Mouse (Mus musculus) bone marrow, adult 2 months (tissue): ENCODE measurements around the gene Saal1. TPM values are rescaled to one million over a fixed set of nuclear protein-coding genes. Genes with fewer than 3 reads are reported as not detected.
"Not testable (repeated sequence)": the region's sequence is repeated elsewhere in the genome, so short reads cannot be mapped to it uniquely, and the experiment has no call there.

ENCODE experiments used
- H3K27ac ChIP-seq: fragments of 200-500 bp; 2 replicates; pipeline ENCODE4 v1.5.1; 2012; ENCODE audit warnings: low read depth, mild to moderate bottlenecking, control low read depth, inconsistent platforms, low read length; ENCODE audit not compliant: control insufficient read depth, poor library complexity, insufficient read depth
- H3K4me1 ChIP-seq: fragments of 200-500 bp; 2 replicates; pipeline ENCODE4 v1.6.1; 2011; ENCODE audit warnings: low read length; ENCODE audit not compliant: control insufficient read depth, insufficient read depth
- H3K4me3 ChIP-seq: fragments of 200-500 bp; replicated peaks from 2 replicates; pipeline ENCODE3; 2011; ENCODE audit warnings: mild to moderate bottlenecking, low read depth, low read length, control low read depth; ENCODE audit not compliant: control insufficient read depth
- CTCF ChIP-seq: fragments of 200-500 bp; IDR thresholded peaks from 2 replicates; pipeline ENCODE4 v1.5.1; 2011; ENCODE audit warnings: low read length, control low read depth; ENCODE audit not compliant: control insufficient read depth, insufficient read depth
- POLR2A ChIP-seq: fragments of 200-500 bp; IDR thresholded peaks from 2 replicates; pipeline ENCODE4 v1.6.1; 2011; ENCODE audit warnings: low read depth, mild to moderate bottlenecking, control low read depth, low read length, borderline replicate concordance; ENCODE audit not compliant: control insufficient read depth
- WGBS: fragments of 180-500 bp; shearing (Covaris S2); methylation state at CpG from one replicate; pipeline ENCODE4 v1.1.7; 2018; 5-methylcytosine and 5-hydroxymethylcytosine counted together
- polyA plus RNA-seq: library from polyadenylated mRNA; stranded (reverse); fragments of >200 nt; gene quantifications from 2 replicates; pipeline ENCODE4 v1.2.4, GENCODE M21; 2011; ENCODE audit warnings: low replicate concordance; ENCODE audit not compliant: missing spikeins, insufficient read depth, insufficient read length

Saal1 gene
- polyA plus RNA-seq, 1 experiment, result 13.8 TPM

- no peaks in the 10 kb centered on the region for H3K4me1 ChIP-seq
- 32% methylated on average over 3 of the region's 3 CpGs for WGBS
- no peak overlapping the region for H3K27ac ChIP-seq
- no peak overlapping the region for H3K4me3 ChIP-seq
- TF ChIP-seq CTCF (no peak), POLR2A (no peak)
Observed at GRCm38 (mm10) chr7:46678417-46678816, 32.1 kb downstream of the Saal1 start.

- Histone ChIP-seq H3K4me1 (no peaks in the 10 kb centered on the region), H3K4me3 (no peak overlapping the region), H3K27ac (no peak overlapping the region)
- TF ChIP-seq POLR2A (no peak), CTCF (no peak)
- 72% methylated on average over 5 of the region's 5 CpGs for WGBS
Observed at GRCm38 (mm10) chr7:46676808-46677360, 33.6 kb downstream of the Saal1 start.

- no peak overlapping the region for H3K27ac ChIP-seq
- H3K4me3 ChIP-seq, result no peak overlapping the region
- 68% methylated on average over 8 of the region's 8 CpGs for whole genome bisulfite sequencing
- no peaks in the 10 kb centered on the region for H3K4me1 ChIP-seq
- TF ChIP-seq CTCF, result no peak
- no peak for TF ChIP-seq POLR2A
Observed at GRCm38 (mm10) chr7:46675886-46676285, 34.6 kb downstream of the Saal1 start.

GRCm38 (mm10) chr7:46675061-46675460 is 35.4 kb downstream of the Saal1 start:
- H3K4me3 ChIP-seq, result no peak overlapping the region
- H3K27ac ChIP-seq, result no peak overlapping the region
- WGBS, result 86% methylated on average over 7 of the region's 7 CpGs
- TF ChIP-seq CTCF (no peak), POLR2A (no peak)
- H3K4me1 ChIP-seq, result no peaks in the 10 kb centered on the region

GRCm38 (mm10) chr7:46672160-46672672 is 38.3 kb downstream of the Saal1 start, which contains the start of gene Tph1:
Tph1 (minus strand) TSS chr7:46672537.
- no peak within 1 kb of the TSS for H3K27ac ChIP-seq
- H3K4me1 ChIP-seq, result no peaks in the 10 kb centered on the region
- no peak within 1 kb of the TSS for H3K4me3 ChIP-seq
- TF ChIP-seq POLR2A (no peak), CTCF (no peak)
- 31% methylated on average over 10 of the region's 10 CpGs for WGBS

- no peak overlapping the region for H3K27ac ChIP-seq
- TF ChIP-seq POLR2A, result no peak
- TF ChIP-seq CTCF, result no peak
- no peak overlapping the region for H3K4me3 ChIP-seq
- 4% methylated on average over 21 of the region's 21 CpGs for WGBS
- H3K4me1 ChIP-seq, result no peaks in the 10 kb centered on the region
Observed at GRCm38 (mm10) chr7:46667256-46667655, 43.2 kb downstream of the Saal1 start.

GRCm38 (mm10) chr7:46665236-46665635 is 45.2 kb downstream of the Saal1 start:
- WGBS, result 19% methylated on average over 9 of the region's 9 CpGs
- Histone ChIP-seq H3K4me1 (no peaks in the 10 kb centered on the region), H3K4me3 (no peak overlapping the region), H3K27ac (no peak overlapping the region)
- TF ChIP-seq POLR2A (no peak), CTCF (peak; percentile 70)

GRCm38 (mm10) chr7:46661591-46662090 is 48.8 kb downstream of the Saal1 start:
- Histone ChIP-seq H3K4me3 (no peak overlapping the region), H3K27ac (no peak overlapping the region), H3K4me1 (no peaks in the 10 kb centered on the region)
- no peak for TF ChIP-seq CTCF
- no peak for TF ChIP-seq POLR2A
- 64% methylated on average over 18 of the region's 18 CpGs for WGBS

GRCm38 (mm10) chr7:46652279-46652678 is 58.2 kb downstream of the Saal1 start:
- WGBS, result 51% methylated on average over 2 of the region's 2 CpGs
- no peak overlapping the region for H3K27ac ChIP-seq
- no peaks in the 10 kb centered on the region for H3K4me1 ChIP-seq
- TF ChIP-seq CTCF (no peak), POLR2A (no peak)
- H3K4me3 ChIP-seq, result no peak overlapping the region

- H3K4me1 ChIP-seq, H3K27ac ChIP-seq, H3K4me3 ChIP-seq: not testable (repeated sequence)
- WGBS, result 41% methylated on average over 5 of the region's 5 CpGs
Observed at GRCm38 (mm10) chr7:46650231-46650630, 60.2 kb downstream of the Saal1 start.
